Mouse (Mus musculus) forebrain, embryonic 12.5 days (tissue): ENCODE data around the gene Fam126a. TPM values are rescaled to one million over a fixed set of nuclear protein-coding genes. Genes with fewer than 3 reads are reported as not detected.

Experiments used
- ATAC-seq: fragments of 200-750 bp; cut with Nextera tagmentation; 2 replicates; pipeline ENCODE4 v1.8.0; 2017; ENCODE audit warnings: moderate TSS enrichment; ENCODE audit not compliant: low FRiP score
- H3K27ac ChIP-seq: fragments of 300-500 bp; sonication (generic); 2 replicates; pipeline ENCODE4 v1.5.1; 2016; ENCODE audit warnings: mild to moderate bottlenecking
- H3K27me3 ChIP-seq: fragments of 300-500 bp; sonication (generic); 2 replicates; pipeline ENCODE4 v1.6.1; 2016; ENCODE audit warnings: mild to moderate bottlenecking
- H3K36me3 ChIP-seq: fragments of 300-500 bp; sonication (generic); replicated peaks from 2 replicates; pipeline ENCODE4 v1.6.1; 2016; ENCODE audit warnings: mild to moderate bottlenecking
- H3K4me1 ChIP-seq: fragments of 300-500 bp; sonication (generic); 2 replicates; pipeline ENCODE4 v1.6.1; 2016
- H3K4me2 ChIP-seq: fragments of 300-500 bp; sonication (generic); 2 replicates; pipeline ENCODE4 v1.6.1; 2016; ENCODE audit warnings: mild to moderate bottlenecking, moderate library complexity
- H3K4me3 ChIP-seq: fragments of 300-500 bp; sonication (generic); replicated peaks from 2 replicates; pipeline ENCODE4 v1.5.1; 2016; ENCODE audit warnings: mild to moderate bottlenecking
- H3K9ac ChIP-seq: fragments of 300-500 bp; sonication (generic); 2 replicates; pipeline ENCODE4 v1.6.1; 2016; ENCODE audit warnings: mild to moderate bottlenecking
- H3K9me3 ChIP-seq: fragments of 300-500 bp; sonication (generic); 2 replicates; pipeline ENCODE4 v1.6.1; 2016
- WGBS: fragments of 180-500 bp; shearing (Covaris S2); methylation state at CpG from one replicate; pipeline ENCODE4 v1.1.7; 2016; 5-methylcytosine and 5-hydroxymethylcytosine counted together
- polyA plus RNA-seq: library from polyadenylated mRNA; unstranded; fragments of >200 nt; fragmentation: Nextera tagmentation; extraction: Ambion mirVana; gene quantifications from 2 replicates; pipeline ENCODE4 v1.2.1, GENCODE M21; 2016

Gene Fam126a
- polyA plus RNA-seq = 52.3 and 55.8 TPM in 2 replicates

- under 1% methylated on average over 16 of the region's 16 CpGs for WGBS
Measured at GRCm38 (mm10) chr5:24030579-24030969, at the start of gene Fam126a. Gene Fam126a, minus strand, starts transcription at chr5:24030690.

DNA sequence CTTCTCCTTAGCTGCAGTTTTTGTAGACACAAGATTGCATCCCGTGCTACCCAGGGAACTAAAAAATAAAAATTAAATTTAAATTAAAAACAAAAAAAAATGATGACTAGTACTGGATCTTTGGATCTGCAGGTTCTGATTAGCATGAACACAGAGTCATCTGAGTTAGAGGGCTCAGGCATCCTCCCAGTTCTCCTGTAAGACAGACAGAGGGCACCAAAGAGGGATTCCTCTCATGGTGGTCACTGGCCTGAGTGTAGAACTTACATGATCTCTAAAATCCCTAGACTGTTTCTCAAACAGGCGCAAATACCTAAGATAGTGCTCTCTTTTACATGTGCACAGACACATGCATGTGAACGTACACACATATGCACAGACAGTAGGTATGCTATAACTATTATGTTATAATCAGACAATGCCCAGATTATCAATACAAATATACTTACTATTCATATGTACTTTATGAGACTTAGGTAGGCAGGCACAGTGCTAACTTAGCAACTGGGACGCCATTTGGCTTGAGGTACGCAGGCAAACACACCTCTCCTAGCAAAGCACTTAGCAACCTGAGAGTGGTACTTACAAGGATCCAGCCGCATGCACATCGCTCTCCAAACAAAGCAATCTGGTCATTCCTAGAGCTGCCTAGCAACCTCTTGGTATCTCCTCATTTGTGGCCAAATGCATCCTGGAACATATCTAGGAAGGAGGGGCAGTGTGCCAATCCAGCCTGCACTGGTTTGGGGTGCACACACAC is 48.1 kb upstream of the Fam126a start:
- H3K4me3 ChIP-seq = no peak overlapping the region
- no peak overlapping the region for H3K27ac ChIP-seq
- 88% methylated on average over 7 of the region's 7 CpGs for WGBS
- ATAC-seq = no peak
- peaks cover 10% of the 10 kb centered on the region for H3K4me1 ChIP-seq
- H3K27me3 ChIP-seq = no peaks in the 10 kb centered on the region
- no peak overlapping the region for H3K9ac ChIP-seq
- H3K4me2 ChIP-seq = no peak overlapping the region
- no peaks in the 10 kb centered on the region for H3K36me3 ChIP-seq
- H3K9me3 ChIP-seq = no peaks in the 10 kb centered on the region

More at GRCm38 (mm10) chr5:24030579-24030969, at the start of gene Fam126a:
- no peaks in the 10 kb centered on the region for H3K36me3 ChIP-seq
- H3K9me3 ChIP-seq = no peaks in the 10 kb centered on the region
- peaks cover 8% of the 10 kb centered on the region for H3K4me1 ChIP-seq
- H3K4me2 ChIP-seq = peak within 1 kb of the TSS; percentile 75
- H3K9ac ChIP-seq = peak within 1 kb of the TSS; percentile 92
- ATAC-seq = peak; percentile 100
- peak within 1 kb of the TSS; percentile 87 for H3K27ac ChIP-seq
- H3K4me3 ChIP-seq = peak within 1 kb of the TSS; percentile 91
- H3K27me3 ChIP-seq = no peaks in the 10 kb centered on the region

DNA sequence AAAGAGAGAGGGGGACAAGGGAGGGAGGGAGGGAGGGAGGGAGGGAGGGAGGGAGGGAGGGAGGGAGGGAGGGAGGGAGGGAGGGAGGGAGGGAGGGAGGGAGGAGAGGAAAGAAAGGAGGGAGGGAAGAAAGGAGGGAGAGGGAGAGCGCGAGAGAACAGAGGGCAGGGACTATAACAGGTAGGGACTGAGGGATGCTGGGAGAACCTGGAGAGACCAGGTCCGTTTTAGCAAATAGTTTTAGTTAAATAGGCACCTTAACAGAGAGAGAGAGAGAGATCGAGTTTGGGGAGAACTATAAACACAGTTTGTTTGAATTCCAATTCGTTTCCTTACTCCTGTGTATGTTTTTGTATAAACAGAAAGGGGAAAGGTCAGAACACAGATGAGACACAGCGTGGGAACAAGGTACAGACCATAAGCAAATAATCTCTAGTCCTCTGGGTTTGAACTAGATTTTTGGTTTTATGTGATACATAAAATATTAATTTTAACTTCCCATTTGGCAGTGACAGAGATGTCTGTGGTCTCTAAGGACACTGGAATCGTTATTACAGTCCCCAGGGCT is 47.3 kb upstream of the Fam126a start:
- no peak for ATAC-seq
- no peaks in the 10 kb centered on the region for H3K27me3 ChIP-seq
- H3K9me3 ChIP-seq = no peaks in the 10 kb centered on the region
- no peak overlapping the region for H3K4me3 ChIP-seq
- WGBS = 27% methylated on average over 7 of the region's 7 CpGs
- H3K4me1 ChIP-seq = peaks cover 10% of the 10 kb centered on the region
- H3K4me2 ChIP-seq = peak overlapping the region; percentile 45
- H3K36me3 ChIP-seq = no peaks in the 10 kb centered on the region
- peak overlapping the region; percentile 71 for H3K27ac ChIP-seq
- no peak overlapping the region for H3K9ac ChIP-seq

GRCm38 (mm10) chr5:24076986-24077718 is 46.7 kb upstream of the Fam126a start:
- Histone ChIP-seq H3K27me3 (no peaks in the 10 kb centered on the region), H3K9ac (0 out of 2 replicates have a peak overlapping the region, but pooled peaks have one; percentile 4), H3K4me2 (peak overlapping the region; percentile 45), H3K9me3 (no peaks in the 10 kb centered on the region), H3K36me3 (no peaks in the 10 kb centered on the region), H3K4me1 (peaks cover 10% of the 10 kb centered on the region), H3K4me3 (peak overlapping the region; percentile 18; the same call in 1 of the 2 replicates), H3K27ac (peak overlapping the region; percentile 71)
- WGBS = 3% methylated on average over 14 of the region's 15 CpGs
- peak; percentile 85 for ATAC-seq

- Histone ChIP-seq H3K4me3 (no peak overlapping the region), H3K9ac (no peak overlapping the region), H3K9me3 (no peaks in the 10 kb centered on the region), H3K27me3 (no peaks in the 10 kb centered on the region), H3K4me2 (no peak overlapping the region), H3K27ac (no peak overlapping the region), H3K36me3 (no peaks in the 10 kb centered on the region), H3K4me1 (peaks cover 2% of the 10 kb centered on the region; the same call in 1 of the 2 replicates)
- WGBS = 71% methylated on average over 6 of the region's 6 CpGs
- ATAC-seq = no peak
Measured at GRCm38 (mm10) chr5:24072031-24072430, 41.5 kb upstream of the Fam126a start.

DNA sequence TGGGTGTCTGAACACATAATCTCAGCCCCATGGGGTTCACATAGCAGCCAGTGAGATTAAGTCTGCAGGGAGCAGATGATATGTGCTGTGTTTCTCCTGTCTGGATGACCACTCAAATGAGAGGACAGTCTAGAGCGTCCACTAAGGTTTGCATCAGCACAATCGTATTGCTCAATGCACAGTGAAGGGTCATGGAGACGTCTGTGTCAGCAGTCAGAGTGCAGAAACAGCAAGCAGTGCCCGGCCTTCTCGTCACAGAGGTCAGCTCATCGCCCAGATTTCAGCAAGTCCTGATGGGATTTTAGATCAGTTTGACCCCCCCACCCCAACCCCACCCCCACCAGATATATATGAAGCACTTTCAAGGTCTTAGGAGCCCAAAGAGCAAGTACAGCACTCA is 38.5 kb upstream of the Fam126a start:
- ATAC-seq = no peak
- Histone ChIP-seq H3K36me3 (no peaks in the 10 kb centered on the region), H3K4me3 (no peak overlapping the region), H3K4me1 (no peaks in the 10 kb centered on the region), H3K9ac (no peak overlapping the region), H3K27me3 (no peaks in the 10 kb centered on the region), H3K9me3 (no peaks in the 10 kb centered on the region), H3K4me2 (no peak overlapping the region), H3K27ac (no peak overlapping the region)
- 87% methylated on average over 6 of the region's 6 CpGs for WGBS

GRCm38 (mm10) chr5:24063545-24063944 is 33.1 kb upstream of the Fam126a start:
- H3K4me1 ChIP-seq = no peaks in the 10 kb centered on the region
- H3K4me2 ChIP-seq = no peak overlapping the region
- no peak for ATAC-seq
- no peaks in the 10 kb centered on the region for H3K9me3 ChIP-seq
- no peaks in the 10 kb centered on the region for H3K27me3 ChIP-seq
- H3K9ac ChIP-seq = no peak overlapping the region
- no peak overlapping the region for H3K4me3 ChIP-seq
- no peak overlapping the region for H3K27ac ChIP-seq
- 85% methylated on average over 4 of the region's 4 CpGs for WGBS
- H3K36me3 ChIP-seq = no peaks in the 10 kb centered on the region

DNA sequence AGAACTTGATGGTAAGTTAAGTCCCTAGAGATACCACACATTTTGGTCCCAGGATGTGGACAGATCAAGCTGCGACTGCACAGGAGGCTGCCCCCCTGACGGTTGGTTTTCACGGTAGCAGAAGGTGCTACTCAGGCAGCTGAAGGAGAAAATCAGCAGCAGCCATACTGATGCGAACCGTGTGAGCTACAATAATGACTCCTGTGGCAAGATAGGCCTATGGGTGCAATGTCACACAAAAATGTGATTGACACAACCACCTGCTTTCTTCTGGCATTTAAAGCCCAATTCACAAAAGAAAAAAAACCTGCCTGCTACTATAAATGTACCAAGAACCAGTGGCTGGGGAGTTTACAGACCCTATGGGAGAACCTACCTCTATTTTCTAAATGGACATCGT is 32.5 kb upstream of the Fam126a start:
- no peak for ATAC-seq
- no peak overlapping the region for H3K27ac ChIP-seq

GRCm38 (mm10) chr5:24060949-24061348 is 30.5 kb upstream of the Fam126a start:
- H3K4me3 ChIP-seq = no peak overlapping the region
- no peaks in the 10 kb centered on the region for H3K27me3 ChIP-seq
- no peaks in the 10 kb centered on the region; the same call in 1 of the 2 replicates for H3K9me3 ChIP-seq
- H3K4me2 ChIP-seq = no peak overlapping the region
- H3K4me1 ChIP-seq = no peaks in the 10 kb centered on the region
- ATAC-seq = no peak
- H3K27ac ChIP-seq = no peak overlapping the region
- H3K36me3 ChIP-seq = no peaks in the 10 kb centered on the region
- no peak overlapping the region for H3K9ac ChIP-seq
- WGBS = 83% methylated on average over 3 of the region's 3 CpGs

More for the DNA sequence above, 32.5 kb upstream of the Fam126a start:
- Histone ChIP-seq H3K36me3 (no peaks in the 10 kb centered on the region), H3K27me3 (no peaks in the 10 kb centered on the region), H3K4me2 (no peak overlapping the region), H3K4me1 (no peaks in the 10 kb centered on the region), H3K9ac (no peak overlapping the region), H3K9me3 (no peaks in the 10 kb centered on the region), H3K4me3 (no peak overlapping the region)
- 88% methylated on average over 6 of the region's 6 CpGs for WGBS

- H3K4me3 ChIP-seq = no peak overlapping the region
- H3K4me2 ChIP-seq = no peak overlapping the region
- no peaks in the 10 kb centered on the region for H3K4me1 ChIP-seq
- no peak overlapping the region for H3K27ac ChIP-seq
- no peak overlapping the region for H3K9ac ChIP-seq
- ATAC-seq = no peak
- H3K36me3 ChIP-seq = no peaks in the 10 kb centered on the region
- WGBS = 73% methylated on average over 3 of the region's 3 CpGs
- no peaks in the 10 kb centered on the region for H3K27me3 ChIP-seq
- peaks cover 4% of the 10 kb centered on the region; the same call in 1 of the 2 replicates for H3K9me3 ChIP-seq
Measured at GRCm38 (mm10) chr5:24057592-24057991, 27.1 kb upstream of the Fam126a start.

- WGBS = 86% methylated on average over 2 of the region's 2 CpGs
- Histone ChIP-seq H3K9me3 (peaks cover 4% of the 10 kb centered on the region; the same call in 1 of the 2 replicates), H3K4me3 (no peak overlapping the region), H3K36me3 (no peaks in the 10 kb centered on the region), H3K4me1 (no peaks in the 10 kb centered on the region), H3K27me3 (peaks cover under 1% of the 10 kb centered on the region; the same call in 1 of the 2 replicates), H3K4me2 (no peak overlapping the region), H3K27ac (no peak overlapping the region), H3K9ac (no peak overlapping the region)
- ATAC-seq = no peak
Measured at GRCm38 (mm10) chr5:24056865-24057264, 26.4 kb upstream of the Fam126a start.

DNA sequence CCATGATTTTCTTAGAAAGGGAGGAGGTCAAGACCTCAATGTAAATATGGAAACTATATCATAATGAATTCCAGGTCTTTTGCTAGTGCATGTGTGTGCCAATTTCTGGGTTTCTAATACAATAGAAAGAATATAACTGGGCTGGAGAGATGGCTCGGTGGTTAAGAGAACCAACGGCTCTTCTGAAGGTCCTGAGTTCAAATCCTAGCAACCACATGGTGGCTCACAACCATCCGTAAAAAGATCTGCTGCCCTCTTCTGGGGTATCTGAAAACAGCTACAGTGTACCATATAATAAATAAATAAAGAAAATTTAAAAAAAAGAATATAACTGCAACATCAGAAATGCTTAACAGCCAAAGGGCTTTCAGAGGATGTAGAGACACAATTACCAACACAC is 23.9 kb upstream of the Fam126a start:
- ATAC-seq = no peak
- WGBS = 92% methylated on average over 3 of the region's 3 CpGs

More for the DNA sequence above, 23.9 kb upstream of the Fam126a start:
- no peak overlapping the region for H3K9ac ChIP-seq
- peaks cover 4% of the 10 kb centered on the region; the same call in 1 of the 2 replicates for H3K9me3 ChIP-seq
- H3K4me3 ChIP-seq = no peak overlapping the region
- peaks cover 3% of the 10 kb centered on the region; the same call in 1 of the 2 replicates for H3K27me3 ChIP-seq
- H3K36me3 ChIP-seq = no peaks in the 10 kb centered on the region
- H3K27ac ChIP-seq = no peak overlapping the region
- no peak overlapping the region for H3K4me2 ChIP-seq
- no peaks in the 10 kb centered on the region for H3K4me1 ChIP-seq
